Mouse (Mus musculus) bone marrow macrophage, adult 2 months (primary cell): ENCODE measurements at regions not wholly inside any gene's neighbourhood (a gene's known extent, or its start where the extent isn't known, plus 50 kb on each side); places are given as distances from the start of the nearest gene placed in this dataset.

Source experiments
- CTCF ChIP-seq: IDR thresholded peaks from 2 replicates; pipeline ENCODE4 v1.5.1; 2012; ENCODE audit warnings: low read depth, mild to moderate bottlenecking, low read length, moderate library complexity
- POLR2A ChIP-seq: IDR thresholded peaks from 2 replicates; pipeline ENCODE4 v1.6.1; 2012; ENCODE audit warnings: mild to moderate bottlenecking, low read depth, low read length, borderline replicate concordance

GRCm38 (mm10) chr5:118879808-118880478, 319.5 kb downstream of the Med13l start:
- TF ChIP-seq CTCF = peak; percentile 80
- TF ChIP-seq POLR2A = no peak
